Mouse (Mus musculus) stomach, postnatal 0 days (tissue): Measurements from ENCODE around the gene Fa2h. TPM values are rescaled to one million over a fixed set of nuclear protein-coding genes. Genes with fewer than 3 reads are reported as not detected.

Experiments used
- ATAC-seq: fragments of 200-750 bp; cut with Nextera tagmentation; 2 replicates; pipeline ENCODE4 v1.8.0; 2017; ENCODE audit not compliant: low FRiP score, low TSS enrichment
- DNase-seq: peaks from one replicate; pipeline ENCODE4 v3.0.0-alpha.2; 2016; ENCODE audit warnings: low spot score
- H3K27ac ChIP-seq: fragments of 300-500 bp; sonication (generic); replicated peaks from 2 replicates; pipeline ENCODE4 v1.5.1; 2014; ENCODE audit warnings: mild to moderate bottlenecking, control low read depth
- H3K27me3 ChIP-seq: fragments of 300-500 bp; sonication (generic); 2 replicates; pipeline ENCODE4 v1.6.1; 2014; ENCODE audit warnings: low read length; ENCODE audit not compliant: control insufficient read depth, insufficient read depth
- H3K36me3 ChIP-seq: fragments of 300-500 bp; sonication (generic); 2 replicates; pipeline ENCODE4 v1.6.1; 2014; ENCODE audit warnings: low read length, mixed read lengths; ENCODE audit not compliant: control insufficient read depth, insufficient read depth
- H3K4me1 ChIP-seq: fragments of 300-500 bp; sonication (generic); replicated peaks from 2 replicates; pipeline ENCODE4 v1.6.1; 2014; ENCODE audit warnings: antibody characterized with exemption; ENCODE audit not compliant: control insufficient read depth, insufficient read depth
- H3K4me2 ChIP-seq: fragments of 300-500 bp; sonication (generic); replicated peaks from 2 replicates; pipeline ENCODE4 v1.6.1; 2014; ENCODE audit warnings: low read depth, mild to moderate bottlenecking, control low read depth, moderate library complexity
- H3K4me3 ChIP-seq: fragments of 300-500 bp; sonication (generic); 2 replicates; pipeline ENCODE4 v1.5.1; 2014; ENCODE audit warnings: low read depth, low read length, control low read depth
- H3K9ac ChIP-seq: fragments of 300-500 bp; sonication (generic); 2 replicates; pipeline ENCODE4 v1.6.1; 2014; ENCODE audit warnings: mild to moderate bottlenecking, low read length, control low read depth, mixed read lengths
- H3K9me3 ChIP-seq: fragments of 300-500 bp; sonication (generic); 2 replicates; pipeline ENCODE4 v1.6.1; 2016; ENCODE audit warnings: low read length; ENCODE audit not compliant: control insufficient read depth
- CTCF ChIP-seq: IDR thresholded peaks from 2 replicates; pipeline ENCODE4 v1.5.1; 2016; ENCODE audit warnings: antibody characterized with exemption, low read depth, mild to moderate bottlenecking, moderate library complexity
- EP300 ChIP-seq: optimal IDR thresholded peaks from 2 replicates; pipeline ENCODE3; 2016; ENCODE audit warnings: antibody characterized with exemption
- WGBS: fragments of 180-500 bp; shearing (Covaris S2); extraction: QIAGEN DNeasy Blood & Tissue Kit; methylation state at CpG from one replicate; pipeline ENCODE4 v1.1.7; 2014; 5-methylcytosine and 5-hydroxymethylcytosine counted together
- polyA plus RNA-seq: library from polyadenylated mRNA; unstranded; fragments of >200 nt; fragmentation: Nextera tagmentation; extraction: Ambion mirVana; gene quantifications from 2 replicates; pipeline ENCODE4 v1.2.1, GENCODE M21; 2015

Fa2h gene
- polyA plus RNA-seq, 1 experiment from 2014 or later, result 24.7 TPM

DNA sequence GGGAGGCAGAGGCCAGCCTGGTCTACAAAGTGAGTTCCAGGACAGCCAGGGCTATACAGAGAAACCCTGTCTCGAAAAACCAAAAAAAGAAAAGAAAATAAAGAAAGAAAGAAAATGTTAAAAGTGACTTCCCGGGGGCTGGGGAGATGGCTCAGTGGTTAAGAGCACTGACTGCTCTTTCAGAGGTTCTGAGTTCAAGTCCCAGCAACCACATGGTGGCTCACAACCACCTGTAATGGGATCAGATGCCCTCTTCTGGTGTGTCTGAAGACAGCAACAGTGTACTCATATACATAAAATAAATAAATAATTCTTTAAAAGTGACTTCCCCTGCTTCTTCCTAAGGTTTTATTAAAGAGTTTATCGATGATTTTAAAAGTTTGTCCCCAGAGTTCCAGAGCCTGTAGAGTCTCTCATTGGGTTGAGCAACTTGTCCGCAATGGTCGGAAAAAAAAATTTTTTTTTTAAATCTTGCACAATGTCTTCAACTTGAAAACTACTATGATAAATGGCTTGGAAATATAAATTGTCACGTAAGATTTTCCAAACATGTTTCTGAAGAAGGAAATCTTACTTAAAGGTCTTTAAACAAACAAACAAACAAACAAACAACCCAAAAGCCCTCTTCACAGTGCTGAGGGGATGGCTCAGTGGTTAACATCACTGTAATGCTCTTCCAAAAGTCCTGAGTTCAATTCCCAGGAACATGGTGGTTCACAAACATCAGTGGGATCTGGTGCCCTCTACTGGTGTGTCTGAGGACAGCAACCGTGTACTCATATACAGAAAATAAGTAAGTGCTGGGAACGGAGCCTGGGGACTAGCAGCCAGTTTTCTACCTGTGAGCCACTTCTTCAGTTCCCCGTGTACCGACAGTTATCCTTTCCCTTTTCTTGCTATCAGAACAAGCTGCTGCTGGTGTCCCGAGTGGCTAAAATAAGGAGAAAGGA is 92.8 kb downstream of the Fa2h start:
- TF ChIP-seq EP300 (no peak), CTCF (peak; percentile 58)
- 60% methylated on average over 11 of the region's 11 CpGs for WGBS
- H3K9me3 ChIP-seq, result no peaks in the 10 kb centered on the region
- DNase-seq (no peak), ATAC-seq (no peak)
- peak overlapping the region; percentile 93; the same call in 1 of the 2 replicates for H3K4me3 ChIP-seq
- peak overlapping the region; percentile 39 for H3K4me2 ChIP-seq
- H3K27me3 ChIP-seq, result no peaks in the 10 kb centered on the region
- H3K27ac ChIP-seq, result no peak overlapping the region
- no peaks in the 10 kb centered on the region for H3K4me1 ChIP-seq
- H3K9ac ChIP-seq, result no peak overlapping the region
- no peaks in the 10 kb centered on the region for H3K36me3 ChIP-seq

DNA sequence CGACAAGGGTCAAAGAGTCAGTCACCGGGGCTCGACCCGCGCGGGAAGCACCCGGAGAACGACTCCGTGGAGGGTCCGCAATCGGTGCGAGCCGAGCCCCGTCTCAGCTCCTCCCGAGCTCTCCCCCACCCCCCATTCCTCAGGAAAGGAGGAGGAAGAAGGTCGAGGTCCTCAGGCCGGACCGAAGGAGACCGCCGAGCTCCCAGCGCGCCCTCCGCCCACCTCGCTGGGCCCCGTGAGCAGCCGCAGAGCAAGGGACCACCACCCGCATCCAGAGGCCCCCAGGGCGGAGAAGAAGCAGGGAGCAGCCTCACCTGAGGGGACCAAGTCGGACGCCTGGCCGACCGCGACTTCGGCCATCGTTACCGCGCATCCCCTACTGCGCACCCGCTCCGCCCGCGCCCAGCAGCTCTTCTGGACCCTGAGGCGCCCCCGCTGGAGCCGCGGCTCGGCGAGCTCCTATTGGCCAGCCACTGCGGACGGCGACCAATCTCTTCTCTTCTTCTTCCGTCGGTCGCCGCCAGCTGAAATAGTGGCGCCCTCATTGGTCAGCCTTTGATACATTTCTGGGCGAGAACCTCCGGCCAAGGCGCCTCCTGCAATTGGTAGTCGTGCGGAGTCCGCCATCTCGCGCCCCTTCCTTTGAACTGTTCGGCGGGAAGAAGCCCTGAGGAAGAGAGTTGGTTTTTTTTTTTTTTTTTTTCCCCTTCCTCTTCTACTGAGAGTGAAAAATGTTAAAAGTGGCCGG is 93.6 kb downstream of the Fa2h start, which contains the start of gene Rfwd3:
Rfwd3 (minus strand) TSS at position 402 of the 748 bp plus-strand sequence.
- ATAC-seq, result peak; percentile 99
- under 1% methylated on average over 62 of the region's 67 CpGs for WGBS
- H3K36me3 ChIP-seq, result no peaks in the 10 kb centered on the region

DNA sequence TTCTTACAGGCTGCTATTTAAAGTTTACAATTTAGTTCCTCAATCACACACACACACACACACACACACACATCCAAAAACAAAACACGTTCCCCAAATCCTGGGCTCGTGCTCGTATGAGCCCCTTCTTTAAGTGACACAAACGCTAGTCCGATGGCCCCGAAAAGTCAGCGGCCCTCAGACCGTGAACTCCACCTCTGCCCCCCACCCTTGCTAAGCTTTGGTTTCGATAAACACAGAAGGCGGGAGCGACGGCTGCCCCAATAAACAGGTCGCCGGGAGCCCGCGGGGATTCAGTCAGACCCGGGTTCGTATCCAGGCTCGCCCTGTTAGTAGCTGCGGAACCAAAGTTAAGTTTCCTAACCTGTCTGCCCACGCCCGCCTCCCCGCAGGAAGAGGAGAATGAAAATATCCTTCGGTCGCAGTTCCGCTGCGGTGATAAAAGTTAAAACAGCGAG is 94.2 kb downstream of the Fa2h start:
- peak overlapping the region; percentile 90 for H3K9ac ChIP-seq
- peak; percentile 66 for DNase-seq
- peak overlapping the region; percentile 87 for H3K27ac ChIP-seq
- no peaks in the 10 kb centered on the region for H3K36me3 ChIP-seq
- peak; percentile 8; the same call in 1 of the 2 replicates for ATAC-seq
- no peaks in the 10 kb centered on the region for H3K27me3 ChIP-seq
- no peaks in the 10 kb centered on the region for H3K4me1 ChIP-seq
- no peak for TF ChIP-seq EP300
- no peak for TF ChIP-seq CTCF
- WGBS, result 0% methylated on average over 26 of the region's 28 CpGs
- no peaks in the 10 kb centered on the region for H3K9me3 ChIP-seq
- H3K4me2 ChIP-seq, result peak overlapping the region; percentile 68
- H3K4me3 ChIP-seq, result peak overlapping the region; percentile 93

More for the DNA sequence above, 93.6 kb downstream of the Fa2h start, which contains the start of gene Rfwd3:
- H3K27ac ChIP-seq, result peak within 1 kb of the TSS; percentile 87
- peak within 1 kb of the TSS; percentile 93 for H3K4me3 ChIP-seq
- H3K9ac ChIP-seq, result peak within 1 kb of the TSS; percentile 90
- H3K27me3 ChIP-seq, result no peaks in the 10 kb centered on the region
- peak; percentile 97 for DNase-seq
- peak within 1 kb of the TSS; percentile 68 for H3K4me2 ChIP-seq
- H3K4me1 ChIP-seq, result no peaks in the 10 kb centered on the region
- H3K9me3 ChIP-seq, result no peaks in the 10 kb centered on the region
- TF ChIP-seq EP300, result no peak
- TF ChIP-seq CTCF, result peak; percentile 50

DNA sequence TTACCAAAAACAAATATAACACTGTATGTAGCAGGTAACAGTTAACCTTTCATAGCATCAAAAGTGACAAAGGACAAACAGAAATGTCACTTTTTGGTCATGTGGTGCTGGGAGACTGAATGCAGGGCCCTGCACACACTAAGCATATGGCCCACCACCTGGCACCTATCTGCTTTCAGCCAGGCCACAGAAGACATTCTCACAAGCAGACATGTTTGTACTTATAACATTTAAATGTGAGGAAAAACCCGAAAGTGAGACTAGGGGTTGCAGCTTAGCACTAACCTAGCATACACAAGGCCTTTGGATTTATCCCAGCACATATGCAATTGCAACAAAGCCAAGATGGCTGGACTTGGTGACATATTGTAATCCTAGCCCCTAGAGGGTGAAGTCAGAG is 95.6 kb downstream of the Fa2h start:
- Histone ChIP-seq H3K27ac (no peak overlapping the region), H3K4me3 (no peak overlapping the region), H3K4me2 (no peak overlapping the region), H3K36me3 (no peaks in the 10 kb centered on the region), H3K27me3 (no peaks in the 10 kb centered on the region), H3K9ac (no peak overlapping the region), H3K9me3 (no peaks in the 10 kb centered on the region), H3K4me1 (no peaks in the 10 kb centered on the region)
- no peak for ATAC-seq
- 66% methylated on average over 1 of the region's 1 CpGs for WGBS
- DNase-seq, result no peak
- no peak for TF ChIP-seq CTCF
- TF ChIP-seq EP300, result no peak

Other genes with a start within 250 kb of the Fa2h start
- 25.1 and 27.3 TPM in 2 replicates for gene Glg1, start 134.6 kb downstream of the Fa2h start, polyA plus RNA-seq
- gene Rfwd3, start 93.6 kb downstream of the Fa2h start, polyA plus RNA-seq, result 12.0 and 12.5 TPM in 2 replicates
- 4.4 and 4.8 TPM in 2 replicates for gene Mlkl, start 55.6 kb downstream of the Fa2h start, polyA plus RNA-seq
- gene Wdr59, start 128.3 kb upstream of the Fa2h start, polyA plus RNA-seq, result 2.0 and 2.2 TPM in 2 replicates
- 14.8 and 19.2 TPM in 2 replicates for gene Znrf1, start 142.3 kb upstream of the Fa2h start, polyA plus RNA-seq
- 5.3 and 5.6 TPM in 2 replicates for gene Ldhd, start 236.6 kb upstream of the Fa2h start, polyA plus RNA-seq
- gene Zfp1, start 249.6 kb upstream of the Fa2h start, polyA plus RNA-seq, result 10.5 and 10.9 TPM in 2 replicates